Mouse (Mus musculus) C2C12 (cell line): ENCODE measurements around the gene Rpgrip1l.

ENCODE experiments used
- CTCF ChIP-seq: IDR thresholded peaks from one replicate; pipeline ENCODE4 v1.5.1; 2011; ENCODE audit not compliant: control insufficient read depth, insufficient read depth, insufficient read length
- MYOG ChIP-seq: IDR thresholded peaks from one replicate; pipeline ENCODE4 v1.6.1; 2011; ENCODE audit not compliant: control insufficient read depth, insufficient read length; ENCODE audit errors: extremely low read depth

GRCm38 (mm10) chr8:91355301-91355905, 42.3 kb upstream of the Rpgrip1l start:
- TF ChIP-seq CTCF (no peak), MYOG (no peak)
